6 mouse cellular contexts compared by ENCODE assay signal in genomic region chr11:90470271-90470670, GRCm38 (mm10).
"Had no signal": no experiment of that assay in that cellular context is flagged by ENCODE, and none has a peak within 500 bp of the region (broad histone marks: within the 10 kb centered on the region; RNA-seq: fewer than 3 reads in every experiment).

No protein-coding gene starts in this region.

- DNase-seq: kidney, postnatal 4 days; lung, adult 18-20 months; midbrain, embryonic 14.5 days; right cerebral cortex, adult 18-20 months; right cerebral cortex, postnatal 25 days; thymus, postnatal 4 days had no signal
